Mouse (Mus musculus): ENCODE measurements around the gene Pls3.

DNA sequence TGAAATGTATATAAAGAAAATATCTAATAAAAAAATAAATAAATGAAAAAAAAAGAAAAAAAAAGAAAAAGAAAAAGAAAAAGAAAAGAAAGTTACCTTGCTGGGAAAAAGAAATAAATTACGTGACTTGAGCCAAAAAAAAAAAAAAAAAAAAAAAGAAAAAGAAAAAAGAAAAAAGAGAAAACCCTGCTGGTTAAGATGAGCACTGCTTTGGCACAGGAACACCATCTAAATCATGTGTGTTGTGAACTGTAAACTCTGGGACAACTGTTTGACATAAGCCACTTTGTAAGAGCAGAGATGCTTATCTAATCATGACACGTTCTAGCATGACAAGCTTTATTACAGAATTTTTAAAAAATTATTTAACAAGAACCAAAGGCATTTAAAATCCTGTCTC is 32.9 kb downstream of the Pls3 start:
- TF ChIP-seq GATA1 (IDR thresholded peaks at IDR 0.05; ENCODE audit: low read length): no peak
- TF ChIP-seq TAL1 (IDR thresholded peaks at IDR 0.05; ENCODE audit: low read length): no peak

Data from erythroblast, embryonic 14.5 days (primary cell).